Mouse (Mus musculus): Measurements from ENCODE around the gene Plekhm2.

GRCm38 (mm10) chr4:141628661-141629060, 36.0 kb downstream of the Plekhm2 start:
- TF ChIP-seq CTCF (IDR thresholded peaks at IDR 0.05; ENCODE audit: low read depth): no peak
- TF ChIP-seq EP300 (IDR thresholded peaks at IDR 0.05; ENCODE audit: low read depth): no peak
